Mouse (Mus musculus) cerebellum, adult 2 months (tissue): Measurements from ENCODE around the gene Skint7. TPM values are rescaled to one million over a fixed set of nuclear protein-coding genes. Genes with fewer than 3 reads are reported as not detected.
"Not testable (repeated sequence)": the region's sequence is repeated elsewhere in the genome, so short reads cannot be mapped to it uniquely, and the experiment has no call there.

Experiments used
- DNase-seq, 2 experiments: peaks; one replicate each; pipeline ENCODE4 v3.0.0; 2021
- H3K27ac ChIP-seq: fragments of 200-500 bp; 2 replicates; pipeline ENCODE4 v1.5.1; 2012; ENCODE audit warnings: low read length, control low read depth, inconsistent platforms; ENCODE audit not compliant: insufficient read depth
- H3K27me3 ChIP-seq: fragments of 200-500 bp; 2 replicates; pipeline ENCODE4 v1.6.1; 2012; ENCODE audit warnings: inconsistent platforms, mild to moderate bottlenecking, low read length, moderate library complexity; ENCODE audit not compliant: control insufficient read depth, insufficient read depth
- H3K4me1 ChIP-seq: fragments of 200-500 bp; 2 replicates; pipeline ENCODE4 v1.6.1; 2011; ENCODE audit warnings: low read length; ENCODE audit not compliant: control insufficient read depth, insufficient read depth
- H3K4me3 ChIP-seq: fragments of 200-500 bp; replicated peaks from 2 replicates; pipeline ENCODE3; 2011; ENCODE audit warnings: mild to moderate bottlenecking, low read depth, low read length, control low read depth; ENCODE audit not compliant: insufficient read depth
- CTCF ChIP-seq: fragments of 200-500 bp; IDR thresholded peaks from 2 replicates; pipeline ENCODE4 v1.5.1; 2011; ENCODE audit warnings: low read depth, mild to moderate bottlenecking, control low read depth, low read length, moderate library complexity, borderline replicate concordance; ENCODE audit not compliant: insufficient read depth
- POLR2A ChIP-seq: fragments of 200-500 bp; IDR thresholded peaks from 2 replicates; pipeline ENCODE4 v1.6.1; 2011; ENCODE audit warnings: low read length, control low read depth, borderline replicate concordance; ENCODE audit not compliant: insufficient read depth
- WGBS: fragments of 180-500 bp; shearing (Covaris S2); methylation state at CpG from one replicate; pipeline ENCODE4 v1.1.7; 2018; 5-methylcytosine and 5-hydroxymethylcytosine counted together
- polyA plus RNA-seq: library from polyadenylated mRNA; depleted of rRNA; stranded (reverse); fragments of >200 nt; gene quantifications from 2 replicates; pipeline ENCODE4 v1.2.3, GENCODE M21; 2012; rRNA removed

Skint7 gene
- not detected in 2 replicates for polyA plus RNA-seq

DNA sequence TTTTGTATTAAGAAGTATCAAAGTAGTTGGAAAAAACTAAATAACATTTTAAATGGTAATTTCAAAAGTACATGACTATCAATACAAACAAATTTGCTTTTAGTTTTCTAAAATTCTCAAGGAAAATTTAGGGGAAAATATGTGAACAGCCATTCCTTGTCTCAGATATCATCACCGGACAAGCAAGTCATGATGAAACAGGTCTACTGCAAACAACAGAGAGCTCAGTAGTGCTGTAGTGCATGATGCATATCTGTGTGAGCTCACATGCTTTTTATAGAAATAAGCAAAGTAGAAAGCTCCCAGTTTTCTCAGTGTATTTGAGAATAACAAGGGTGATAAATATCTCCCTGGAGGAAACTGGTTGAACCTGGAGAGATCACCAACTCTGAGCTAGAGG, at the start of gene Skint7:
Gene Skint7, plus strand, starts transcription at position 301 of the 400 bp plus-strand sequence.
- H3K4me3 ChIP-seq: no peak within 1 kb of the TSS
- no peak for TF ChIP-seq POLR2A
- no peak for TF ChIP-seq CTCF
- DNase-seq: no peak
- H3K27ac ChIP-seq: no peak within 1 kb of the TSS
- no peaks in the 10 kb centered on the region for H3K27me3 ChIP-seq
- H3K4me1 ChIP-seq: no peaks in the 10 kb centered on the region
- WGBS: 90% methylated on average over 1 of the region's 1 CpGs

DNA sequence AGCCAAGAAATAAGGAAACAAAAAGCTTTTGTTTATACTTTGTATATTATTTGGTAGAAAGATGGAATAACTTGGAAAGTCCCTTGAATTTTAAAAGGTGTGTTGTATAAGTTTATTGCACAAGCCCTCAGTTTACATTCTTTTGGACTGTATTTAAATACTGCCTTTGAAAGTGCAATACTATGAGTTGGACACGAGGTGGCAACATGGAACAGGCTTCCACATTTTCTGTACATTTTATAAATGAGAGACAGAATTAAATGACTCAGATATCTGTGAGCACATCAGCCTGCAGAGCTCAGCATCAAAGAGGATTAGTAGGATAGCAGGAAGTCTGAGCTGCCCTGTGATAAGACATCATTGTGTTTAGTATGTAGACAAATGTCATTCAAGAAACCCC, 11.4 kb upstream of the Skint7 start:
- Histone ChIP-seq H3K27me3 (no peaks in the 10 kb centered on the region), H3K4me1 (no peaks in the 10 kb centered on the region), H3K27ac (no peak overlapping the region), H3K4me3 (no peak overlapping the region)
- 21% methylated on average over 1 of the region's 1 CpGs for WGBS
- TF ChIP-seq CTCF: no peak
- TF ChIP-seq POLR2A: no peak
- DNase-seq: no peak

DNA sequence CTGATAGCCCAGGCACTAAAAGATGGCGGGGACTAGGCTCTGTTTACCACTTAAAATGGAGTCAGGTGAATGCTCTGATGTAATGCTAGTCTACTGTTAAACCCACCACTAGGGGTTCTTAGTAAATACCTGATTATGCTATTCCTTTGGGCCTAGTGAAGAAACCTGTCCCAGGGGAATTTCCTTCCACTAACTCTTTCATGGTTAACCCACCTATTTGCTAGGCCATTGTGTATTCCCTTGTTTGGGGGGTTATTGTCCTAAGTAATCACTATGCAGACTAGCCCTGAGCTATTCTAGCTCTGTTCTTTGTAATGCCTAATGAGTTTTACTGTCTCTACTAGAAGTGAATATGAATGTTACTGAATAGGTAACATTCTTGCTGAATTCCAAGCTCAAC, 9.5 kb upstream of the Skint7 start:
- H3K4me1 ChIP-seq, H3K27ac ChIP-seq, H3K4me3 ChIP-seq, H3K27me3 ChIP-seq, DNase-seq: not testable (repeated sequence)
- WGBS: 80% methylated on average over 1 of the region's 1 CpGs

DNA sequence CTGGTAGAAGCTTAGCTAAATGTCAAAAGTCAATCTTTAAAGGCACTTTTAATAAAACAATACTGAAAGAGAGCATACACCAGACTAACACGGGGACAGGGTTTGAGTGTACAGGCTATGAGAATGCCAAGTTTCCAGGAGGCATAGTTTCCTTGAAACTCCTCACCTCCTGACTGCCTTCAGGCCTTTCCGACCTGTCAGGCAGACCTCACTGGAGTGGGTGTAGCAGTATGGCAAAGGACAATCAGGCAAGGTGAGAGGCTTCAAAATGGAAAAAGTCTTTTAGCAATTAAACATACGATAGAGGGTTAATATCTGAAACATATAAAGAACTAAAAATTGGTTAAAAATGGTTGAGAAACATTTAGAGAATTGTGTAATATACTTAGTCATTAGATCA, 9.1 kb upstream of the Skint7 start:
- 75% methylated on average over 3 of the region's 3 CpGs for WGBS
- H3K27me3 ChIP-seq: no peaks in the 10 kb centered on the region
- no peak overlapping the region for H3K27ac ChIP-seq
- H3K4me1 ChIP-seq: no peaks in the 10 kb centered on the region
- no peak overlapping the region for H3K4me3 ChIP-seq
- DNase-seq: no peak
- no peak for TF ChIP-seq CTCF
- TF ChIP-seq POLR2A: no peak

DNA sequence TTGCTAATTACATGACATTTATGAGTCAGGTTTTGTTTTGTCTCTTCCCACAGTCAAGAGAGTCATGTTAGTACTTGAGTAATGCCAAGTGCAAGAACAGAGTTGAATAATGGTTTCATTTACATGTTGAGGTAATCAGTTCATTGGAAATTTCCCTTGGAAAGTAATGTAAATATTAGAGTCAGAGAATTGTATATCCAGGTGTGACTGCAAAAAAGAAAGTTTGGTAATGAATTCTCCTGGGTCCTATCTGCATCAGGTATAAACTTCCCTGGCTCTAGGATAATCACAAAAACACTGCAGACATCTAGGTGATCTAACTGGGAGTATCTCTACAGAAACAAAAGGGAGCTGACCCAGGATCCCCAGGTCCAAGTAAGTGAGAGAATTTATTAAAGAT, 33.2 kb downstream of the Skint7 start, which contains the start of gene Skint1:
Gene Skint1, plus strand, starts transcription at position 301 of the 400 bp plus-strand sequence.
- H3K4me1 ChIP-seq: no peaks in the 10 kb centered on the region
- H3K4me3 ChIP-seq: no peak within 1 kb of the TSS
- TF ChIP-seq POLR2A (no peak), CTCF (no peak)
- no peak for DNase-seq
- no peak within 1 kb of the TSS for H3K27ac ChIP-seq
- H3K27me3 ChIP-seq: no peaks in the 10 kb centered on the region

Other genes with a start within 250 kb of the Skint7 start
- gene Slc5a9, start 70.0 kb upstream of the Skint7 start, polyA plus RNA-seq: not detected in 2 replicates
- gene Skint8, start 53.5 kb upstream of the Skint7 start, polyA plus RNA-seq: not detected in 2 replicates
- gene Skint1, start 33.3 kb downstream of the Skint7 start, polyA plus RNA-seq: not detected in 2 replicates
- gene Skint4, start 99.1 kb downstream of the Skint7 start, polyA plus RNA-seq: not detected in 2 replicates